Mouse (Mus musculus): ENCODE measurements around the gene Krt222.
"Not testable (repeated sequence)": the region's sequence is repeated elsewhere in the genome, so short reads cannot be mapped to it uniquely, and the experiment has no call there.

Krt222 gene

DNA sequence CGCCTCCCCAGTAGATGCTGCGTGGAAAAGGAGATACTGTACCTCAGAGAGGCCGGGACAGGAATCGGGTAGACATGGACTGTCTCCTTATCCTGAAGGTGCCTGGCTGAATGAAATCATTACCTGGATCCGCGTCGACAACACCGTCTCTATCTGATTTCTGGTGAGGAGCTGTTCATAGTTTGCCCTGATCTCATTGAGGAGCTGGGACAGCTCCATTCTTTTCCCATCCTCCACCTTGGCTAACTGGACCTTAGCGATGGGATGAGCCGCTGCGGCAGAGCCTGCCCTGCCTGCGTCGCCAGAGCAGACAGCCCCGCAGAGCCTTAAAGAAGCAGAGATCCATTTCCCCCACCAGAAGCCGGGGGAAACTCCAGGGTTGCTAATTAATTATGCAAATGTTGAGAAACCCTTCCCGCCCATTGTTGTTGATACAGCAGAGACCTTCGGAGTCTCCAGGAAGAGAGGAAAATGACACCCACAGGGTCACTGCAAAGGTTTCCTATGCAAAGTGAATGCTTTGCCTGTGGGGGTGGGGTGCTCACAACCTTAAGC, at the start of gene Krt222:
Krt222 (minus strand) TSS at position 266 of the 555 bp plus-strand sequence.
- peak; percentile 7 for DNase-seq

GRCm38 (mm10) chr11:99292846-99293245, 49.0 kb upstream of the Krt222 start:
- DNase-seq: peak; percentile 47

- DNase-seq: no peak
Observed at GRCm38 (mm10) chr11:99284833-99285312, 41.0 kb upstream of the Krt222 start, which contains the start of gene Krt24. Gene Krt24 (minus strand): TSS chr11:99285262.

DNA sequence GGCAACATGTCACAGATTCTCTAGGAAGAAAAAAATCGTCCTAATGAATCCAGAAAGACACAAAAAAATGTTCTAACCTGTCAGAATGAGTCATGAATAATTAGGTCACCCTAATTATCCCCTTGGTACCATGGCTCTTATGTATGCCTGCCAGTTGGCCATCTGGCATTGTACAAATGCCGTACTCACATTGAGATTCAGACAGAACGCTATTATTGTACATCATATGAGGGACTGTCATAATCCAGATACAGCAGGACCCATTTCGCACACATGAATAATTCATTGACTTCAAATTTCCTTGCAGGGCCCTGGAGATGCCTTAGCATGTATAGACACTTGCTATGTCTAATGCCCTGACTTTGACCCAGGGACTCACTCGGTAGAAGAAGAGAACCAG, 40.1 kb upstream of the Krt222 start:
- DNase-seq: no peak

DNA sequence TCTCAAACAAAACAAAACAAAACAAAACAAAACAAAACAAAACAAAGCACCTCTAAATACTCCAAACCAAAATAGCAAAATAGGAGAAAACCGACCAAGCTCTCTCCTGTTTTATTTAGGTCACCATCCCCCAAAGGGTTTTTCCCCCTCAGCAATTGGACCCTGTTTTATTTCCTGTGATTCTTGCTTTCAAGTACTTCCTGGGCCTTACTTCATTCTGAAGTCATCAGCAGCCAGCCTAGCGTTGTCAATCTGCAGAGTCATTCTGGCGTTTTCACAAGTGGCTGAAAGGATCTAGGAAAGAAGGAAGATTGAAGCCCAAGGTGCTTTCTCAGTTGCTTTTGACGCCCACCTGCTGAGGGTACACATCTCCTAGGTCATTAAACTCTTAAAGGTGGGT, 39.4 kb upstream of the Krt222 start:
- no peak for DNase-seq

DNA sequence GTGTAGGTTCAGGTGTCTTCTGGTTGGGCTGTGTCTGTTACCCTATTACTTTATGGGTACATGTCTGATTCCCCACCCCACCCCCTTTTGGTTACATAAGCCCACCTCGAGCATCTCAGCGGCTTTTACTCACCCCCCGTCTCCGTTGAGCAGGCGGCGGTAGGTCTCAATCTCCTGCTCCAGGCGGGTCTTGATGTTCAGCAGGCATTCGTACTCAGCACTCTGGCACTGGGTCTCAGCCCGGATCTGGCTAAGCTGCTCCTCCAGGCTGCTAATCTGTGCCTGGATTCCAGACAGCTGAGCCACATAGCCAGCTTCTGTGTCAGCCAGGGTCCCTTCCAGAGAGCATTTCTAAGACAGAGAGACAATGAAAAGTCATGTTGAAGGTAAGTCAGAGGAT, 37.2 kb upstream of the Krt222 start:
- DNase-seq: no peak

DNA sequence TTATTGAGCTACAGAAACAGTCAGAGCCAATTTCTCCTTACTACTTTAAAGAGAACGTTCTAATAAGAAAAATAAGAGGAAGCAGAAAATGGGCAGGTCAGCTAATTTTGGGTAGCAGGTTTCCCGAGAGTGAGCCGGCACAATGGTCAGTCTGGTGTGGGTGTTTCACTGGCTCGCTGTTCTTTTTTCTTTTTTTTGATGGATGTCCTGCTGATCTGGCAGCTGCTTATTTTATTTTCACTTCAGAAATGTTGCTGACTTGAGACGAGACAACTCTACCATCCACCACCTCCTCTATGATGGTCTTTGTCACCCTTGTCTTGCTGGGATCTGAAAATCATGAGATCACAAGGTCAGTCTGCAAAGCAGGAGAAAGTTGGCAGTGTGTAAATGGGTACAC, 36.1 kb upstream of the Krt222 start:
- DNase-seq: no peak

- DNase-seq: no peak
Observed at GRCm38 (mm10) chr11:99276786-99277185, 32.9 kb upstream of the Krt222 start.

DNA sequence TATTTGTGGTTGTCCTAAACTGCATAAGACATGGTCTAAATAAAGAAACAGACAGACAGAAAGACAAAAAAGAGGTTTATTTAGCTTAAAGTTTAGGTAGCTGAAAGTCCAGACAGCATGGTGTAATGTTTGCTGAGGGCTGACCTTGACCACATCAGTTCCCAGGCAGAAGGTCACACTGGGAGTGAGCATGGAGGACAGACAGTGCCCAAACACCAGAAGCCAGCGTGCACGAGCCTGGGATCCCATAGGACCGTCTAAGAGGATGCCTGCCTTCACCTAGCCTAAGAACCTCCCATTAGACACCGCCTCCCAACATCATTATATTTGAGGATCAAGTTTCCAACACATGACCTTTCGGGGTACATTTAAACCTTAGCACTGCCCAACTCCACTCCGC, 31.7 kb upstream of the Krt222 start:
- no peak for DNase-seq

DNA sequence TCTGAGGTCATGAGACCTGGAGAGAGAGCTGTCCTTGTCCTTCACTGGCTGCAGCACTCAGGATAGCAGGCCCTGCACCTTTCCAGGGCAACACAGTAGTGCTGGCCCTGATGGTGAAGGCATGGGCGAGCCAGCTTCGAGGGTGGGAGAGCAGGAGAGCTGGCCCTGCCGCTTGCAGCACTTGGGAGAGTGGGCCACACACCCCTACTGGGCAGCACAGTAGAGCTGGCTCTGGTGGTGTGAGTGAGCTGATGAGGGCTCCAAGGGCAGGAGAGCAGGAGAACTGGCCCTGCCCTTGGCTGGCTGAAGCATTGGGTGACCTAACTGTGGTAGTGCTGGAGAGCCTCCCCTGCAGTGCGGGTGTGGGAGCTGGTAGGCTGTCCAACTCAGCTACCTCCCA, 28.8 kb upstream of the Krt222 start:
- no peak for DNase-seq

DNA sequence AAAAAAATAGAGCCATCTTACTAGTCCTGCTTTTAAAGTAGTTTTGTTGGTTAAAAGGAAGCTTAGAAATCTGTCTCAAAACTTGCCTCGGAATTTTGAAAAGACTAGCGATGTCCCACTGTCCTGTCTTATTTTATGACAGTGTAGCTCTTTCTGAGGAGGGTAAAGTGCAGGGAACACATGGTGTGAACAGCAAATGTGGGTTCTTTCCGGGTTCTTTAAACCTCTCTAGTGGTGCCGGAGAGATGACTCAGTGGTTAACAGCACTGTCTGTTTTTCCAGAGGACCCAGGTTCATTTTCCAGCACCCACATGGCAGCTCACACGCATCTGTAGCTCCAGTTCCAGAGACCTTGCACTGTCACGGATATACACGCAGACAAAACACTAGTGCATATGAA, 25.3 kb upstream of the Krt222 start:
- no peak for DNase-seq

DNA sequence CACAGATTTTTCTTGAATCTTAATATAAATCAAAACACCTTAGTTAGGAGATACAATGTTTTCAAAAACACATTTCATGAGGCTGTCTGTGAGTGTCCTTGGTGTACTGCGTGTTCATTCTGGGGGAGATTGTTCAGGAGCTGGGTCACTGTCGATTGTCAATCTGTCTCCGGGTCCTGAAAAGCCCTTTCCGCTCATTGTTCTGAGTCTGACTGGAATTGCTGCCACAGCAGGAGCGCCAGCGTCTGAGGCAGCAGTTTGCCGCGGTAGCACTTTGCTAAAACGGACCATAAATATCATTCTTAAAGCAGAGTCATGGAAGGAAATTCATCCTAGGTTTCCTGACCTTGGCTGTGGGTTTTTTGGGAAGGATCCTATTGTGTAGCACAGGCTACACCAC, 21.9 kb upstream of the Krt222 start:
- DNase-seq: no peak

GRCm38 (mm10) chr11:99265220-99265619, 21.3 kb upstream of the Krt222 start:
- peak; percentile 4 for DNase-seq

DNA sequence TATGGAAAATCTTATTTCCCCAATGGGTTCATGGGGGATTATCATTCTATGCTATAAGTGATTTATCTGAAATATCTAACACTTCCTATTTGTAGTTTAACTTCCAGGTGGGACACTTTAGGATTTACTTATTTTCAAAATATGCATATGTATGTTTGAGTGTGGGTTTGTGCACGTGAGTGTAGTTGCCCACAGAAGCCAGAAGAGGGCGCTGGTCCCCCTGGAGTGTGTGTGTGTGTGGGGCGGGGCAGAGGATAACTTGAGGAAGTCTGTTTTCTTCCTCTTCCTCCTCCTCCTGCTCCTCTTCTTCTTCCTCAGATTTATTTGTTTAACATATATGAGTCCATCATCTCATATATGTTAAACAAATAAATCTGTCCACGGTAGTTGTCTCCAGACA, 12.3 kb upstream of the Krt222 start:
- no peak for DNase-seq

DNA sequence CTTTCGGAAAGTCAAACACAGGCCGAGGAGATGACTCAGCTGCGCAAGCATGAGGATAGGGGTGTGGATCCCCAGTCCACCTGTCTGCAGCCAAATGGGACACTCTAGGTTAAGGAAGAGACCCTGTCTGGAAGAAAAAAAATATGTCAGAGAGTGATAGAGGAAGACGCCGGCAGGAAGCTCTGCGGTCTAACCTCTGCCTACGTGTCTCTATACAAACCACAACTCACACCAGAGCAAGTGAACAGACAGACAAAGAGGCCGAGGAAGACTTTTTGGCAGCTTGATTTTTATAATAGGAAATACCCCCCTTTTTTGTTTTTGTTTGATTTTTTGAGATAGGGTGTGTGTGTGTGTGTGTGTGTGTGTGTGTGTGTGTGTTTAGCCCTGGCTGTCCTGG, 11.4 kb upstream of the Krt222 start:
- no peak for DNase-seq

DNA sequence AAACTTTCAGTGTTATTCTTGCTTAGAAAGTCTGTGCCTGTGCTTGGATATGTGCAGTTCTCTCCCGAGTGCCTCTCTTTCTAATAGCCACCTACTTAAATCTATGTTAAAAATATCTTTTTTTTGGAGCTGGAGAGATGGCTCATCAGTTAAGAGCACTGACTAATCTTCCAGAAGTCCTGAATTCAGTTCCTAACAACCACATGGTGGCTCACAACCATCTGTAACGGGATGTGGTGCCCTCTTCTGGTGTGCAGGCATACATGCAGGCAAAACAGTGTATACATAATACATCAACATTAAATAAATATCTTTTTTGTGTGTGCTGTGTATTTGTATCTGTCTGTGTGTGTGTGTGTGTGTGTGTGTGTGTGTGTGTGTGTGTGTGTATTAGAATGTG, 10.0 kb upstream of the Krt222 start:
- DNase-seq: no peak

- DNase-seq: no peak
Observed at GRCm38 (mm10) chr11:99252671-99253070, 8.8 kb upstream of the Krt222 start.

DNA sequence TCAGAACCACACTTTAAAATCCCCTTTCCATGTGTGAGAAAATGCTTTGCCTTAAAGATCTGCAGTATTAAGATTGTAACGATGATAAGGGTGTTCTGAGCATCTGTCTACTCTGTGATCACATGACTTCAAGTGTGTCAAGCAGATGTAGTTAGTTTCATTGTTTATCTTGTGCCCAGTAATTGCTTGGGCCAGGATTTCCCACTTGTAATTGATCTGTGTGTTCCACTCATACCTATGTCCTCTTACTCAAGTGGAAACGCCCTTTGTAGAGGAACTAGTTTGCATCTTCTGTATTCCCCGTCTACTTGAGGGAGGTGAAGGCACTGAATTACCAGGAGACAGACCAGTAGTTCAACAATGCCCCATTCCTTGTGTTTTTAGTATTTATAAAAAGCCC, 6.8 kb upstream of the Krt222 start:
- no peak for DNase-seq

DNA sequence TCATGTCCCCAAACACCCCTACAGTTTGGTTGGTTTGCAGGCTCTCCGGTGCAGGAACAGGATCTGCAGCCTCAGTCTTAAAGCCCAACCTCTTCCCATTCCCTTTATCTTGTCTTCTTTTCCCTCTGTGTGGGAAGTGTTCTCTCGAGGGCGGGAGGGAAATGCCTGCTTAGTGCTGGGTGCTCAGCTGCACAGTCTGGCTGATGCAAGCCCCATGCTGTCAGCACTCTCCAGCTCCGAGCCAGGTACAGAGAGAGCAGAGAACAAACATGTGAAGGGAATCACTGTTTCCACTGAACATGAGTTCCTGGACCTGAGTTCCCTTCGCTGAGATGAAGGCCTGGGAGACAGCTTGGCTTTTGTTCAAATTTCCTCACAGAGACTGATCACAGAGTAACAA, 6.4 kb upstream of the Krt222 start:
- DNase-seq: no peak

GRCm38 (mm10) chr11:99249115-99249514, 5.2 kb upstream of the Krt222 start:
- peak; percentile 25 for DNase-seq

GRCm38 (mm10) chr11:99247916-99248315, 4.0 kb upstream of the Krt222 start:
- no peak for DNase-seq

GRCm38 (mm10) chr11:99244519-99244918, 634 bp upstream of the Krt222 start:
- DNase-seq: not testable (repeated sequence)

DNA sequence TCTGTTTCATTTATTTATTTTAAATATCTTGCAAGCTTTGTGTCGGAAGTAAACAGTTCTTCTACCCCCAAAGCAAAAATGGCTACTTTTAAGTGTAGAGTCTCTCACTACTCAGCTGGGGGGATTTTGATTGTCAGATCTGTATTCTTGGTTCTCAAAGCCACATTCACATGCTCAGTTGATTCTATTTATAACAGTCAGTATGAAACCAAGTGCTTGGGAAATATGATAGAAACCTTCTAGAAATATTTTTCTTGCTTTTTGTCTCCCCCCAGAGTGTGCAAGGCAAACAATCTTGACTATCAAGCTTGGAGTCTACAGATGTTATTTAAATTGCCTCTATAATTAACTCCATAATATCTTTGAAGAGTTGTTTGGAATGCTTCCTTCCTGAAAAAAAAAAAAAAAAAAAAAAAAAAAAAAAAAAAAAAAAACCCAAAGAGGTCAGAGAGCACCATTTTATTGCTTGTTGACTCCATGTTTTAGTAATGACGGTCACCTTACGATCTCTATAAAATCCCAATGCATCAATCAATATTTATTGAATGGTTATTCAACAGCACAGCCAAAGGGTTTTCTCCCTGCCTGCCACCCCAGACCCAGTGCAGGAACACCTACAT, 575 bp downstream of the Krt222 start:
- no peak for DNase-seq

- no peak for DNase-seq
Observed at GRCm38 (mm10) chr11:99242056-99242455, 1.8 kb downstream of the Krt222 start.

GRCm38 (mm10) chr11:99238468-99238867, 5.4 kb downstream of the Krt222 start:
- DNase-seq: peak; percentile 35
